Comparison of ENCODE assay signal across 8 mouse cellular contexts in genomic region chr14:31250222-31251083, GRCm38 (mm10). TPM values are rescaled to one million over a fixed set of nuclear protein-coding genes. Genes with fewer than 3 reads are reported as not detected.
DNase-seq lines count a peak whose midpoint lies in the region; ATAC-seq and TF ChIP-seq lines count a peak whose summit lies in the region.

No protein-coding gene starts in this region.

- no peak for TF ChIP-seq CTCF in Patski (IDR thresholded peaks at IDR 0.05)

- peaks cover 22% of the 10 kb centered on the region for H3K4me1 ChIP-seq in heart, embryonic 12.5 days (replicated peaks)

- no peak for DNase-seq in heart, adult 18-20 months
- no peak for DNase-seq in Patski (ENCODE audit: low read depth, low spot score)
- DNase-seq in lung, postnatal 25 days (ENCODE audit: low spot score): peak; percentile 79
- no peak for DNase-seq in B cell, adult 2 months
- DNase-seq in gastrocnemius, adult 8-10 months (ENCODE audit: low spot score in 2 of 2): no peak
- DNase-seq in left cerebral cortex, adult 18-20 months (ENCODE audit: low spot score in 2 of 2): no peak

- no peaks in the 10 kb centered on the region for H3K9me3 ChIP-seq in heart, embryonic 12.5 days (replicated peaks)

- peak overlapping the region; percentile 74 for H3K4me2 ChIP-seq in heart, embryonic 12.5 days

- peaks cover 28% of the 10 kb centered on the region for H3K36me3 ChIP-seq in heart, embryonic 12.5 days

- CTCF ChIA-PET in Patski (lab: Charles Lee): interaction anchor here (0.8 to 0.9 kb wide), 2 partner anchors 13 to 20 kb away, joined by 3 to 4 read pairs; no protein-coding TSS in a partner anchor

- peak overlapping the region; percentile 97 for H3K4me3 ChIP-seq in heart, embryonic 12.5 days

- peak overlapping the region; percentile 97 for H3K27ac ChIP-seq in heart, embryonic 12.5 days (ENCODE audit: poor library complexity, severe bottlenecking)

- ATAC-seq in heart, embryonic 12.5 days (ENCODE audit: insufficient number of reproducible peaks, low FRiP score): peak; percentile 86
- ATAC-seq in Patski: peak; percentile 86
- ATAC-seq in hematopoietic stem cell, adult 5-6 weeks (replicated peaks in 1 of 2; ENCODE audit: insufficient read depth in 1 of 2, low FRiP score in 2 of 2, low TSS enrichment in 1 of 2, low read depth in 1 of 2, poor library complexity in 2 of 2, severe bottlenecking in 2 of 2): peak; percentile 9 to 66

- peak overlapping the region; percentile 89 for H3K9ac ChIP-seq in heart, embryonic 12.5 days

- POLR2A ChIA-PET in Patski (lab: Charles Lee): interaction anchor here (1.1 to 2.5 kb wide), 4 partner anchors 11 to 42 kb away, joined by 3 to 13 read pairs (median 3); partner anchors contain the start of genes Nisch and Tnnc1

- no peaks in the 10 kb centered on the region for H3K27me3 ChIP-seq in heart, embryonic 12.5 days (replicated peaks)
- H3K27me3 ChIP-seq in Patski: no peaks in the 10 kb centered on the region

- WGBS in heart, embryonic 12.5 days: 19% methylated on average over 38 of the region's 38 CpGs

- in situ Hi-C loops in Patski (cut with MboI; ENCODE audit: low pct_unique_long_range_greater_than_20kb): no loop called here

RNA-seq across cellular contexts. Expression of gene Phf7, which starts 0.7 kb away (rescaled TPM):
- 8.1 and 11.6 TPM in 2 replicates for polyA plus RNA-seq in heart, embryonic 12.5 days (2016; fragmentation: Nextera tagmentation; extraction: Ambion mirVana)
- total RNA-seq in heart, adult 18-20 months (2021): 1 to 10 TPM; 4.2 to 5.1 TPM
- polyA plus RNA-seq in Patski (2021): 10.7 TPM
- total RNA-seq in hematopoietic stem cell, adult 5-6 weeks (2017): 14.6 and 21.7 TPM in 2 replicates
- total RNA-seq in gastrocnemius, adult 8-10 months (2022): 10 to 100 TPM; 11.2 to 11.7 (median 11.6) TPM
- total RNA-seq in left cerebral cortex, adult 18-20 months (2021): 1 to 10 TPM; 3.2 to 4.1 TPM

RNA-seq across cellular contexts. Expression of gene Bap1, which starts 0.8 kb away (rescaled TPM):
- 59.7 and 65.0 TPM in 2 replicates for polyA plus RNA-seq in heart, embryonic 12.5 days (2016; fragmentation: Nextera tagmentation; extraction: Ambion mirVana)
- total RNA-seq in heart, adult 18-20 months (2021): 10 to 100 TPM; 42.4 to 45.3 TPM
- 66.1 TPM for polyA plus RNA-seq in Patski (2021)
- total RNA-seq in hematopoietic stem cell, adult 5-6 weeks (2017): 58.2 and 72.6 TPM in 2 replicates
- 10 to 100 TPM; 46.3 to 57.2 (median 48.7) TPM for total RNA-seq in gastrocnemius, adult 8-10 months (2022)
- 100 to 1,000 TPM; 145 TPM for total RNA-seq in left cerebral cortex, adult 18-20 months (2021)

RNA-seq across cellular contexts. Expression of gene Sema3g, which starts 32.8 kb away (rescaled TPM):
- 0.34 and 0.50 TPM in 2 replicates for polyA plus RNA-seq in heart, embryonic 12.5 days (2016; fragmentation: Nextera tagmentation; extraction: Ambion mirVana)
- 10 to 100 TPM; 13.5 to 15.7 TPM for total RNA-seq in heart, adult 18-20 months (2021)
- 3.0 TPM for polyA plus RNA-seq in Patski (2021)
- total RNA-seq in hematopoietic stem cell, adult 5-6 weeks (2017): 0.06 and 0.20 TPM in 2 replicates
- total RNA-seq in gastrocnemius, adult 8-10 months (2022): 1 to 10 TPM; 3.8 to 4.9 (median 4.5) TPM
- 1 to 10 TPM; 4.7 to 5.3 TPM for total RNA-seq in left cerebral cortex, adult 18-20 months (2021)

RNA-seq across cellular contexts. Expression of gene Nisch, which starts 33.7 kb away (rescaled TPM):
- 446 and 471 TPM in 2 replicates for polyA plus RNA-seq in heart, embryonic 12.5 days (2016; fragmentation: Nextera tagmentation; extraction: Ambion mirVana)
- 100 to 1,000 TPM; 118 to 119 TPM for total RNA-seq in heart, adult 18-20 months (2021)
- polyA plus RNA-seq in Patski (2021): 564 TPM
- 101 and 126 TPM in 2 replicates for total RNA-seq in hematopoietic stem cell, adult 5-6 weeks (2017)
- total RNA-seq in gastrocnemius, adult 8-10 months (2022): 10 to 100 TPM; 49.1 to 60.3 (median 53.8) TPM
- 100 to 1,000 TPM; 359 to 363 TPM for total RNA-seq in left cerebral cortex, adult 18-20 months (2021)

RNA-seq across cellular contexts. Expression of gene Tnnc1, which starts 42.3 kb away (rescaled TPM):
- polyA plus RNA-seq in heart, embryonic 12.5 days (2016; fragmentation: Nextera tagmentation; extraction: Ambion mirVana): 3,183 and 3,245 TPM in 2 replicates
- total RNA-seq in heart, adult 18-20 months (2021): 1,000 to 10,000 TPM; 5,748 to 6,764 TPM
- polyA plus RNA-seq in Patski (2021): 8.1 TPM
- total RNA-seq in hematopoietic stem cell, adult 5-6 weeks (2017): not detected in 2 replicates
- total RNA-seq in gastrocnemius, adult 8-10 months (2022): 100 to 1,000 TPM; 451 to 634 (median 529) TPM
- total RNA-seq in left cerebral cortex, adult 18-20 months (2021): 10 to 100 TPM; 18.8 to 20.1 TPM
